In the genomic region with DNA sequence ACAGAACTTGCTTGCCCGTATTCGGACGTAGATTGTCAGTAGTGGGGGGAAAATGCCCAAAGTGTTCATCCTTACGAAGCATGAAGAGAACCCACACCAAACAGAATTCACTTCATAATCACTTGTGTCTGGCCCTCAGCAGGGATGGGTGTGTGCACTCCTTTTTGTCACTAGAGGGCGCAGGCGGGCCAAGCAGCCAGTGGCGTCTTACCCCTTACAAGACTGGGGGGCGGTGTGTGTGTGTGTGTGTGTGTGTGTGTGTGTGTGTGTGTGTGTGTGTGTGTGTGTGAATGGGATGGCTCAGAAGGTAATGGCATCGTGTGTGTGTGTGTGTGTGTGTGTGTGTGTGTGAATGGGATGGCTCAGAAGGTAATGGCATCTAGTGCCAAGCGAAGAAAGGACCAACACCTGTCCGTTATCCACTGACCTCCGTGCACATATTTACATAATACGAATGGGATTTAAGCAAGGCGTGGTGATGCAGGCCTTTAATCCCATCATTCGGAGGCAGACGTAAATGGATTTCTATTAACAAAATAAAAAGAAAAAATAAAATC, we compare ENCODE assay signal across 8 mouse cellular contexts. TPM values are rescaled to one million over a fixed set of nuclear protein-coding genes. Genes with fewer than 3 reads are reported as not detected.
DNase-seq lines count a peak whose midpoint lies in the region; ATAC-seq and TF ChIP-seq lines count a peak whose summit lies in the region.

A gene (plus strand): TSS at position 252 of the 557 bp plus-strand sequence.

- H3K9me3 ChIP-seq in ES-E14 (ENCODE audit: control insufficient read depth, insufficient read depth, low read depth, low read length), result no peaks in the 10 kb centered on the region
- no peaks in the 10 kb centered on the region for H3K9me3 ChIP-seq in forebrain, embryonic 15.5 days
- H3K9me3 ChIP-seq in liver, embryonic 16.5 days (replicated peaks; ENCODE audit: control insufficient read depth, low read length), result no peaks in the 10 kb centered on the region
- H3K9me3 ChIP-seq in neural tube, embryonic 13.5 days, result no peaks in the 10 kb centered on the region

- peak; percentile 87 for ATAC-seq in forebrain, embryonic 15.5 days (replicated peaks)
- peak; percentile 81 for ATAC-seq in liver, embryonic 16.5 days (ENCODE audit: low read depth)
- peak; percentile 94 for ATAC-seq in neural tube, embryonic 13.5 days (ENCODE audit: low read depth)

- no peaks in the 10 kb centered on the region for H3K4me1 ChIP-seq in ES-E14 (ENCODE audit: control insufficient read depth in 2 of 2, insufficient read depth in 2 of 2, low read length in 2 of 2, poor library complexity in 1 of 2)
- peaks cover 14% of the 10 kb centered on the region for H3K4me1 ChIP-seq in forebrain, embryonic 15.5 days
- H3K4me1 ChIP-seq in liver, embryonic 16.5 days (ENCODE audit: control insufficient read depth, low read depth, low read length), result peaks cover 23% of the 10 kb centered on the region
- H3K4me1 ChIP-seq in neural tube, embryonic 13.5 days (replicated peaks), result peaks cover 20% of the 10 kb centered on the region

- in situ Hi-C loops in ES-E14 (cut with MboI; ENCODE audit: low sequenced_read_pairs in 2 of 2, unreplicated experiment in 2 of 2), result no loop called here

- peaks cover 5% of the 10 kb centered on the region; the same call in 1 of the 2 replicates for H3K36me3 ChIP-seq in ES-E14 (ENCODE audit: control insufficient read depth, insufficient read depth, low read length, poor library complexity, severe bottlenecking)
- H3K36me3 ChIP-seq in forebrain, embryonic 15.5 days, result peaks cover 18% of the 10 kb centered on the region
- no peaks in the 10 kb centered on the region for H3K36me3 ChIP-seq in liver, embryonic 16.5 days (ENCODE audit: control insufficient read depth, insufficient read depth)
- peaks cover 30% of the 10 kb centered on the region for H3K36me3 ChIP-seq in neural tube, embryonic 13.5 days

- H3K27me3 ChIP-seq in forebrain, embryonic 15.5 days, result no peaks in the 10 kb centered on the region
- H3K27me3 ChIP-seq in liver, embryonic 16.5 days (ENCODE audit: control insufficient read depth, insufficient read depth, low read depth, low read length), result no peaks in the 10 kb centered on the region
- H3K27me3 ChIP-seq in neural tube, embryonic 13.5 days, result no peaks in the 10 kb centered on the region

- peak within 1 kb of the TSS; percentile 92 to 96 for H3K4me3 ChIP-seq in ES-E14 (ENCODE audit: insufficient read depth in 1 of 2, low read depth in 1 of 2, low read length in 2 of 2, poor library complexity in 1 of 2, severe bottlenecking in 1 of 2)
- H3K4me3 ChIP-seq in forebrain, embryonic 15.5 days, result peak within 1 kb of the TSS; percentile 73
- peak within 1 kb of the TSS; percentile 87 for H3K4me3 ChIP-seq in liver, embryonic 16.5 days (ENCODE audit: low read depth, low read length)
- peak within 1 kb of the TSS; percentile 77 for H3K4me3 ChIP-seq in neural tube, embryonic 13.5 days

- no peak within 1 kb of the TSS for H3K27ac ChIP-seq in ES-E14 (ENCODE audit: insufficient read depth, low read depth, low read length, poor library complexity, severe bottlenecking)
- H3K27ac ChIP-seq in forebrain, embryonic 15.5 days (replicated peaks), result peak within 1 kb of the TSS; percentile 85
- H3K27ac ChIP-seq in liver, embryonic 16.5 days (ENCODE audit: low read length), result peak within 1 kb of the TSS; percentile 80
- H3K27ac ChIP-seq in neural tube, embryonic 13.5 days (replicated peaks), result peak within 1 kb of the TSS; percentile 87

- peak within 1 kb of the TSS; percentile 69 for H3K4me2 ChIP-seq in forebrain, embryonic 15.5 days (replicated peaks)
- H3K4me2 ChIP-seq in liver, embryonic 16.5 days (ENCODE audit: low read depth, low read length), result peak within 1 kb of the TSS; percentile 77
- H3K4me2 ChIP-seq in neural tube, embryonic 13.5 days, result peak within 1 kb of the TSS; percentile 82

- WGBS in forebrain, embryonic 15.5 days, result 2% methylated on average over 15 of the region's 16 CpGs
- 2% methylated on average over 16 of the region's 16 CpGs for WGBS in large intestine, adult 2 months
- 2% methylated on average over 15 of the region's 16 CpGs for WGBS in liver, embryonic 16.5 days (ENCODE audit: insufficient replicate concordance)
- 2% methylated on average over 15 of the region's 16 CpGs for WGBS in neural tube, embryonic 13.5 days

- peak within 1 kb of the TSS; percentile 92 for H3K9ac ChIP-seq in ES-E14 (ENCODE audit: insufficient read depth, low read depth, low read length, poor library complexity, severe bottlenecking)
- H3K9ac ChIP-seq in forebrain, embryonic 15.5 days (replicated peaks), result peak within 1 kb of the TSS; percentile 78
- peak within 1 kb of the TSS; percentile 76 for H3K9ac ChIP-seq in liver, embryonic 16.5 days (ENCODE audit: low read depth, low read length)
- peak within 1 kb of the TSS; percentile 82 for H3K9ac ChIP-seq in neural tube, embryonic 13.5 days

- peak; percentile 76 for DNase-seq in ES-E14 (ENCODE audit: low read depth, low spot score)
- peak; percentile 80 for DNase-seq in cerebellum, adult 11 months
- peak; percentile 78 to 84 for DNase-seq in heart, postnatal 14 days
- peak; percentile 32 for DNase-seq in large intestine, adult 2 months (ENCODE audit: low read depth, low spot score)
- DNase-seq in telencephalon, adult 2 months (ENCODE audit: low read depth, low spot score), result peak; percentile 69

- intact Hi-C loops in heart, postnatal 14 days (cut with DNase I), result loop anchor here (1.0 kb wide), 1 partner anchor 255 kb away; a partner anchor contains a TSS

TF ChIP-seq in ES-E14, 5 proteins besides CTCF, POLR2A, EP300 and RAD21:
- TF ChIP-seq ZC3H11A (IDR thresholded peaks at IDR 0.05; ENCODE audit: borderline replicate concordance, low read depth, low read length) (no peak), HCFC1 (IDR thresholded peaks at IDR 0.05; ENCODE audit: borderline replicate concordance, insufficient read depth, low read length) (no peak), CHD2 (IDR thresholded peaks at IDR 0.05; ENCODE audit: low read depth, low read length) (no peak), MAFK (IDR thresholded peaks at IDR 0.05; ENCODE audit: insufficient read depth, low read depth, low read length) (no peak), ZNF384 (IDR thresholded peaks at IDR 0.05; ENCODE audit: low read depth, low read length) (no peak)

RNA-seq across cellular contexts. Expression of the gene that starts here (rescaled TPM):
- total RNA-seq in ES-E14 (2012; rRNA removed), result 36.8 and 49.2 TPM in 2 replicates
- polyA plus RNA-seq in forebrain, embryonic 15.5 days (2015; fragmentation: Nextera tagmentation; extraction: Ambion mirVana), result 90.7 and 105 TPM in 2 replicates
- 10 to 100 TPM; 28.2 TPM for total RNA-seq in heart, postnatal 14 days (2021)
- polyA plus RNA-seq in large intestine, adult 2 months (2012; rRNA removed), result 33.2 and 43.2 TPM in 2 replicates
- polyA plus RNA-seq in liver, embryonic 16.5 days (2015; fragmentation: Nextera tagmentation; extraction: Ambion mirVana), result 29.9 and 31.3 TPM in 2 replicates
- polyA plus RNA-seq in neural tube, embryonic 13.5 days (2015; fragmentation: Nextera tagmentation; extraction: Ambion mirVana), result 86.8 and 87.6 TPM in 2 replicates
